Mouse (Mus musculus): ENCODE measurements around the gene Alox15. TPM values are rescaled to one million over a fixed set of nuclear protein-coding genes. Genes with fewer than 3 reads are reported as not detected.
"Not testable (repeated sequence)": the region's sequence is repeated elsewhere in the genome, so short reads cannot be mapped to it uniquely, and the experiment has no call there.

Gene Alox15
- total and polyA plus RNA-seq, 3 experiments = not detected

DNA sequence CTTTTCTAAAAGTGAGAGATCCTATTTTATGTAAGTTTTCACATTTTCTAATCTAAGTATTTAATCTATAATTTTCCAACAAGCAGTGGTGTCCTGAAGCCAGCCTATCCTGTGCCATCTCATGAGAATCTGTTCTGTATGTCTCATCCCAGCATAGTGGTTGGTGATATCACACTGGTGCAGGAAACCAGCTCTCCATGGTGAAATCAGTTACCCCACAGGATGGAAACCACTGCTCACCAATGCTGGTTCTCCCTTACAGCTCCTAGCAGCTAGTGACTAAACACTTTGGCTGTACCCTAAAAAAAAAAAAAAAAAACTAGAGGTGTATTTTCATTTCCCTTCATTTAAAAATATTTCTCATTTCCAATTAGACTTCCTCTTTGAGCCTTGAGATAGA, 20.6 kb upstream of the Alox15 start:
- Histone ChIP-seq H3K79me2 (replicated peaks; ENCODE audit: control insufficient read depth, extremely low read depth, insufficient read depth, poor library complexity, severe bottlenecking) (no peaks in the 10 kb centered on the region), H3K36me3 (replicated peaks in 1 of 2; ENCODE audit: control insufficient read depth in 1 of 2, insufficient read depth in 1 of 2, low read length in 1 of 2) (no peaks in the 10 kb centered on the region), H3K9ac (ENCODE audit: insufficient read depth, low read depth) (no peak overlapping the region), H3K4me2 (ENCODE audit: insufficient read depth, low read depth, poor library complexity, severe bottlenecking) (no peak overlapping the region), H3K4me1 (ENCODE audit: control insufficient read depth in 1 of 2, insufficient read depth in 2 of 2) (peaks cover 0 to 14% of the 10 kb centered on the region in 2 experiments; a peak in 2 of 4 replicates), H3K4me3 (replicated peaks in 1 of 3; ENCODE audit: low read depth in 2 of 3, low read length in 2 of 3, poor library complexity in 1 of 3) (no peak overlapping the region), H3K9me3 (replicated peaks; ENCODE audit: low read length) (no peaks in the 10 kb centered on the region), H3K27ac (ENCODE audit: insufficient read depth, low read depth) (no peak overlapping the region), H3K27me3 (replicated peaks) (peaks cover 5% of the 10 kb centered on the region)
- no peak for TF ChIP-seq RAD21 (IDR thresholded peaks at IDR 0.05; ENCODE audit: low read depth, low read length)
- TF ChIP-seq ZMIZ1 (IDR thresholded peaks at IDR 0.05; ENCODE audit: low read depth, low read length) = no peak
- TF ChIP-seq JUND (conservative IDR thresholded peaks at IDR 0.05; ENCODE audit: low read depth, low read length) = no peak
- no peak for TF ChIP-seq TCF12 (IDR thresholded peaks at IDR 0.05; ENCODE audit: low read depth, low read length)
- TF ChIP-seq RCOR1 (conservative IDR thresholded peaks at IDR 0.05; ENCODE audit: low read depth, low read length) = no peak
- no peak for TF ChIP-seq BHLHE40 (IDR thresholded peaks at IDR 0.05; ENCODE audit: low read depth, low read length)
- no peak for TF ChIP-seq MEF2A (IDR thresholded peaks at IDR 0.05; ENCODE audit: borderline replicate concordance, low read depth, low read length)
- TF ChIP-seq IRF4 (IDR thresholded peaks at IDR 0.05; ENCODE audit: low read depth, low read length) = no peak
- no peak for TF ChIP-seq MXI1 (IDR thresholded peaks at IDR 0.05; ENCODE audit: low read depth, low read length)
- no peak for TF ChIP-seq MAFK (IDR thresholded peaks at IDR 0.05; ENCODE audit: insufficient replicate concordance, low read length)
- TF ChIP-seq TBP (conservative IDR thresholded peaks at IDR 0.05; ENCODE audit: low read depth, low read length) = no peak
- TF ChIP-seq ZKSCAN1 (IDR thresholded peaks at IDR 0.05; ENCODE audit: borderline replicate concordance, low read depth, low read length) = no peak
- no peak for TF ChIP-seq HCFC1 (IDR thresholded peaks at IDR 0.05; ENCODE audit: low read depth, low read length)
- TF ChIP-seq NELFE (IDR thresholded peaks at IDR 0.05; ENCODE audit: low read depth, low read length) = no peak
- no peak for TF ChIP-seq E2F4 (IDR thresholded peaks at IDR 0.05; ENCODE audit: insufficient replicate concordance, low read depth, low read length)
- no peak for TF ChIP-seq KAT2A (IDR thresholded peaks at IDR 0.05; ENCODE audit: insufficient replicate concordance, low read length)
- dilution Hi-C loops (cut with MboI; ENCODE audit: extremely low pct_ligation_motif_present, extremely low pct_unique_long_range_greater_than_20kb, low sequenced_read_pairs) = no loop called here
- DNase-seq (ENCODE audit: extremely low read depth) = no peak
- in situ Hi-C loops (cut with MboI; ENCODE audit: low pct_ligation_motif_present, low pct_unique_long_range_greater_than_20kb, low sequenced_read_pairs) = no loop called here

DNA sequence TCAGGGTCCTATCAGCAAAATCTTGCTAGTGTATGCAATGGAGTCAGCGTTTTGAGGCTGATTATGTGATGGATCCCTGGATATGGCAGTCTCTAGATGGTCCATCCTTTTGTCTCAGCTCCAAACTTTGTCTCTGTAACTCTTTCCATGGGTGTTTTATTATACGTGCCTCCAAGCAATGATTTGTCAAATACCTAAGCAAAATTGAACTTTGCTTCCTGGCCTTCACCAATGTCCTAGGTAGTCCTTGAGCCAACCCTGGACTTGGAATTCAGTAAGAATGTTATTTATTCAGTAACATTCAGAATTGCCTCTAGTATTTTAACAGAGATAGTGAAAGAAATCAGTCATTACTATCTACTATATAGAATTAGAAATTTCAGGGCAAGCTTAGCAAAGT, 16.8 kb upstream of the Alox15 start:
- in situ Hi-C loops (cut with MboI; ENCODE audit: low pct_ligation_motif_present, low pct_unique_long_range_greater_than_20kb, low sequenced_read_pairs) = not testable (repeated sequence)

DNA sequence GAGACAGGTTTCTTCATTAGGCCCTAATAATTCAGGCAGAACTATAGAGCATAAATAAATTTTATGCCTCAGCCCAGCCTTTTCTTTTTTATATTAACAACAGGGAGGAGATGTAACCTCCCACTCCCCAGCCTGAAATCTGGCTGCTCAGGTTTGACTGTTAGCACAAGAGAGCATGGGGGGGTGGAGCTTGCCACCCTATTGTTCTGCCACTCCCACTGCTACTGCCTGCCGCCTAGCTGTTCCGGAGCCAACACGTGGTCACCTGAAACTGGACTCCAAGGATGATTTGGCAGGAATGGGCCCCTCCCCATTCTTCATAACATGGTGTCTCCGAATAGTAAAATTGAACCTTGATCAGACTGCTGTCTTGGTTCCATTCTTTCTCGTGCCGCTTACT, 15.9 kb upstream of the Alox15 start:
- H3K9ac ChIP-seq (ENCODE audit: insufficient read depth, low read depth); H3K27me3 ChIP-seq (replicated peaks); H3K36me3 ChIP-seq (replicated peaks in 1 of 2; ENCODE audit: control insufficient read depth in 1 of 2, insufficient read depth in 1 of 2, low read length in 1 of 2); H3K4me2 ChIP-seq (ENCODE audit: insufficient read depth, low read depth, poor library complexity, severe bottlenecking); H3K79me2 ChIP-seq (replicated peaks; ENCODE audit: control insufficient read depth, extremely low read depth, insufficient read depth, poor library complexity, severe bottlenecking); dilution Hi-C loops (cut with MboI; ENCODE audit: extremely low pct_ligation_motif_present, extremely low pct_unique_long_range_greater_than_20kb, low sequenced_read_pairs); H3K27ac ChIP-seq (ENCODE audit: insufficient read depth, low read depth); H3K4me3 ChIP-seq (replicated peaks in 1 of 3; ENCODE audit: low read depth in 2 of 3, low read length in 2 of 3, poor library complexity in 1 of 3); in situ Hi-C loops (cut with MboI; ENCODE audit: low pct_ligation_motif_present, low pct_unique_long_range_greater_than_20kb, low sequenced_read_pairs); H3K9me3 ChIP-seq (replicated peaks; ENCODE audit: low read length); H3K4me1 ChIP-seq (ENCODE audit: control insufficient read depth in 1 of 2, insufficient read depth in 2 of 2); DNase-seq (ENCODE audit: extremely low read depth): not testable (repeated sequence)

More for the DNA sequence above, 16.8 kb upstream of the Alox15 start:
- H3K9ac ChIP-seq (ENCODE audit: insufficient read depth, low read depth); H3K36me3 ChIP-seq (replicated peaks in 1 of 2; ENCODE audit: control insufficient read depth in 1 of 2, insufficient read depth in 1 of 2, low read length in 1 of 2); H3K27me3 ChIP-seq (replicated peaks); H3K4me1 ChIP-seq (ENCODE audit: control insufficient read depth in 1 of 2, insufficient read depth in 2 of 2); H3K4me3 ChIP-seq (replicated peaks in 1 of 3; ENCODE audit: low read depth in 2 of 3, low read length in 2 of 3, poor library complexity in 1 of 3); H3K79me2 ChIP-seq (replicated peaks; ENCODE audit: control insufficient read depth, extremely low read depth, insufficient read depth, poor library complexity, severe bottlenecking); H3K9me3 ChIP-seq (replicated peaks; ENCODE audit: low read length); H3K27ac ChIP-seq (ENCODE audit: insufficient read depth, low read depth); dilution Hi-C loops (cut with MboI; ENCODE audit: extremely low pct_ligation_motif_present, extremely low pct_unique_long_range_greater_than_20kb, low sequenced_read_pairs); H3K4me2 ChIP-seq (ENCODE audit: insufficient read depth, low read depth, poor library complexity, severe bottlenecking); DNase-seq (ENCODE audit: extremely low read depth): not testable (repeated sequence)

Measured in CH12.LX (cell line).